Mouse (Mus musculus): ENCODE measurements around the gene As3mt. TPM values are rescaled to one million over a fixed set of nuclear protein-coding genes. Genes with fewer than 3 reads are reported as not detected.
"Not testable (repeated sequence)": the region's sequence is repeated elsewhere in the genome, so short reads cannot be mapped to it uniquely, and the experiment has no call there.

Gene As3mt
- polyA plus RNA-seq, 2 experiments from 2014 or later: 6.7 to 8.3 TPM

- ATAC-seq: no peak
These were observed 49.0 kb downstream of the As3mt start for GRCm38 (mm10) chr19:46756221-46756620.

GRCm38 (mm10) chr19:46759096-46759495 lies 51.8 kb downstream of the As3mt start:
- no peak for ATAC-seq

GRCm38 (mm10) chr19:46759909-46760308 lies 52.7 kb downstream of the As3mt start:
- not testable (repeated sequence) for ATAC-seq

- peak; percentile 36 for ATAC-seq
These were observed 53.3 kb downstream of the As3mt start for GRCm38 (mm10) chr19:46760375-46761160.

- ATAC-seq: peak; percentile 89
These were observed 54.1 kb downstream of the As3mt start, which contains the start of gene Cnnm2 for GRCm38 (mm10) chr19:46761247-46761946. Gene Cnnm2, plus strand, starts transcription at chr19:46761596.

- ATAC-seq: no peak
These were observed 54.7 kb downstream of the As3mt start for GRCm38 (mm10) chr19:46761971-46762290.

- ATAC-seq: no peak
These were observed 55.2 kb downstream of the As3mt start for GRCm38 (mm10) chr19:46762291-46762991.

- no peak for ATAC-seq
These were observed 55.7 kb downstream of the As3mt start for GRCm38 (mm10) chr19:46762992-46763342.

GRCm38 (mm10) chr19:46763356-46763755 lies 56.1 kb downstream of the As3mt start:
- no peak for ATAC-seq

GRCm38 (mm10) chr19:46763932-46764762 lies 56.9 kb downstream of the As3mt start:
- no peak for ATAC-seq

GRCm38 (mm10) chr19:46764763-46765117 lies 57.5 kb downstream of the As3mt start:
- ATAC-seq: no peak

GRCm38 (mm10) chr19:46766125-46766524 lies 58.9 kb downstream of the As3mt start:
- ATAC-seq: no peak

GRCm38 (mm10) chr19:46769759-46770158 lies 62.5 kb downstream of the As3mt start:
- no peak for ATAC-seq

- ATAC-seq: no peak
These were observed 64.5 kb downstream of the As3mt start for GRCm38 (mm10) chr19:46771801-46772200.

GRCm38 (mm10) chr19:46776391-46776790 lies 69.1 kb downstream of the As3mt start:
- ATAC-seq: no peak

GRCm38 (mm10) chr19:46776850-46777249 lies 69.6 kb downstream of the As3mt start:
- no peak for ATAC-seq

- no peak for ATAC-seq
These were observed 70.8 kb downstream of the As3mt start for GRCm38 (mm10) chr19:46777928-46778680.

GRCm38 (mm10) chr19:46779130-46779529 lies 71.9 kb downstream of the As3mt start:
- ATAC-seq: not testable (repeated sequence)

- ATAC-seq: no peak
These were observed 76.8 kb downstream of the As3mt start for GRCm38 (mm10) chr19:46784038-46784437.

- no peak for ATAC-seq
These were observed 77.2 kb downstream of the As3mt start for GRCm38 (mm10) chr19:46784502-46784901.

GRCm38 (mm10) chr19:46785633-46786032 lies 78.4 kb downstream of the As3mt start:
- ATAC-seq: no peak

- no peak for ATAC-seq
These were observed 82.5 kb downstream of the As3mt start for GRCm38 (mm10) chr19:46789782-46790181.

Data from activated CD4-positive, CD25-positive, alpha-beta regulatory T cell, adult 4 months (primary cell).